Mouse (Mus musculus) stomach, postnatal 0 days (tissue): ENCODE results near the gene Lypd3.

ENCODE experiments used
- CTCF ChIP-seq: IDR thresholded peaks from 2 replicates; pipeline ENCODE4 v1.5.1; 2016; ENCODE audit warnings: antibody characterized with exemption, low read depth, mild to moderate bottlenecking, moderate library complexity
- EP300 ChIP-seq: optimal IDR thresholded peaks from 2 replicates; pipeline ENCODE3; 2016; ENCODE audit warnings: antibody characterized with exemption

DNA sequence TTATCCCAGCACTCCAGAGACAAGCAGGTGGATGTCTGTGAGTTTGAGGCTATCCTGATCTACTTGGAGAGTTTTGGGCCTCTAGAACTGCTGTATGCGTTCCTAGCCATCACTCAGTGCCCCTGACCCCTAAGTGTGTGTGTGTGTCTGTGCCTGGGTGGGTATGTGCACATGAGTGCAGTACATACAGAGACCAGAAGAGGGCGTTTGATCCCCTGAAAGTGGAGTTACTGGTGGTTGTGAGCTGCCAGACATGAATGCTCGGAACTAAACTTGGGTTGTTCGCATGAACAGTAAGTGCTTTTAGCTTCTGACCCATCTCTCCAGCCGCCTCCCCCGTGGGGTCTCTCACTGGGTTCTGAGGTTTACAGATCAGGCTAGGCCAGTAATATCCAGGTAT, 13.4 kb upstream of the Lypd3 start:
- TF ChIP-seq CTCF (peak; percentile 40), EP300 (no peak)
